Mouse (Mus musculus): ENCODE data around the gene Casq2.

DNA sequence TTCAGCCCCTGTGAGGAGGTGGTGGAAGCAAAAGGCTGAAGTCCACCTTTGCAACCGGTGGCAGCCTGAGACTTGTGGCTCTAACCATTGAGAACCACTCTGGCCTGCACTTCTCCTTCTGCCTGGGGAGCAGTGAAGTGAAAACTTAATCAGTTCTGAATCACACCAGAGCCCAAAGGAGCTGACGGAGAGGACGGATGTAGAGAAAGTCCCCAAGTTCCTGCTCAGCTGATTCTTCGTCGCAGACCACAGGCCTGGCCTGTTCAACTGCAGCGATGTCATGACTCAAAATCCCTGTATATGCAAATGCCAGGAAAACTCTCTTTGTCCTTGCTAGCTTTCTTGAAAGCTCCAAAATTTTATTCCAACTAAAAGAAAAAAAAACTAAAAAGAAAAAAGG is 37.4 kb downstream of the Casq2 start:
- TF ChIP-seq CTCF (IDR thresholded peaks at IDR 0.05; ENCODE audit: borderline replicate concordance, insufficient read depth, low read length): no peak
- TF ChIP-seq POLR2A (IDR thresholded peaks at IDR 0.05; ENCODE audit: low read depth, low read length): no peak

All from embryonic fibroblast, embryonic 13.5 days (primary cell).